Mouse (Mus musculus) megakaryocyte, embryonic 14.5 days (primary cell): ENCODE results near the gene Zbtb4.

Experiments
- FLI1 ChIP-seq: IDR thresholded peaks from 2 replicates; pipeline ENCODE4 v1.6.1; 2012; ENCODE audit warnings: low read length, inconsistent platforms, mixed read lengths
- GATA1 ChIP-seq: IDR thresholded peaks from 3 replicates; pipeline ENCODE4 v1.6.1; 2012; ENCODE audit warnings: mixed read lengths, low read length, inconsistent platforms, borderline replicate concordance

- TF ChIP-seq GATA1 = no peak
- TF ChIP-seq FLI1 = no peak
Observed at GRCm38 (mm10) chr11:69828832-69829231, 63.1 kb downstream of the Zbtb4 start.
